Mouse (Mus musculus) hindbrain, embryonic 11.5 days (tissue): Measurements from ENCODE around the gene Hinfp. TPM values are rescaled to one million over a fixed set of nuclear protein-coding genes. Genes with fewer than 3 reads are reported as not detected.

Source experiments
- ATAC-seq: fragments of 200-750 bp; cut with Nextera tagmentation; 2 replicates; pipeline ENCODE4 v1.8.0; 2017; ENCODE audit warnings: mild to moderate bottlenecking, moderate TSS enrichment, moderate library complexity; ENCODE audit not compliant: low FRiP score
- DNase-seq: peaks from one replicate; pipeline ENCODE4 v3.0.0-alpha.2; 2015; ENCODE audit warnings: low spot score
- H3K27ac ChIP-seq: fragments of 300-500 bp; sonication (generic); 2 replicates; pipeline ENCODE4 v1.5.1; 2014; ENCODE audit warnings: mild to moderate bottlenecking, low read depth, low read length
- H3K27me3 ChIP-seq: fragments of 300-500 bp; sonication (generic); 2 replicates; pipeline ENCODE4 v1.6.1; 2014; ENCODE audit warnings: mild to moderate bottlenecking, low read length, moderate library complexity, mixed read lengths; ENCODE audit not compliant: control insufficient read depth, insufficient read depth
- H3K36me3 ChIP-seq: fragments of 300-500 bp; sonication (generic); 2 replicates; pipeline ENCODE4 v1.6.1; 2014; ENCODE audit warnings: mild to moderate bottlenecking, low read length, moderate library complexity, mixed read lengths; ENCODE audit not compliant: control insufficient read depth, insufficient read depth
- H3K4me1 ChIP-seq: fragments of 300-500 bp; sonication (generic); replicated peaks from 2 replicates; pipeline ENCODE4 v1.6.1; 2014; ENCODE audit warnings: low read length, mixed read lengths; ENCODE audit not compliant: control insufficient read depth, insufficient read depth
- H3K4me2 ChIP-seq: fragments of 300-500 bp; sonication (generic); replicated peaks from 2 replicates; pipeline ENCODE4 v1.6.1; 2014; ENCODE audit warnings: mild to moderate bottlenecking, low read depth, low read length
- H3K4me3 ChIP-seq: fragments of 300-500 bp; sonication (generic); 2 replicates; pipeline ENCODE4 v1.5.1; 2014; ENCODE audit warnings: low read depth, low read length
- H3K9ac ChIP-seq: fragments of 300-500 bp; sonication (generic); 2 replicates; pipeline ENCODE4 v1.6.1; 2014; ENCODE audit warnings: low read depth, low read length
- H3K9me3 ChIP-seq: fragments of 300-500 bp; sonication (generic); 2 replicates; pipeline ENCODE4 v1.6.1; 2016; ENCODE audit warnings: low read length; ENCODE audit not compliant: control insufficient read depth
- WGBS: fragments of 180-500 bp; shearing (Covaris S2); extraction: QIAGEN DNeasy Blood & Tissue Kit; methylation state at CpG from one replicate; pipeline ENCODE4 v1.1.7; 2014; 5-methylcytosine and 5-hydroxymethylcytosine counted together
- polyA plus RNA-seq: library from polyadenylated mRNA; unstranded; fragments of >200 nt; fragmentation: Nextera tagmentation; extraction: Ambion mirVana; gene quantifications from 2 replicates; pipeline ENCODE4 v1.2.1, GENCODE M21; 2014

The Hinfp gene
- polyA plus RNA-seq: 23.1 and 23.2 TPM in 2 replicates

DNA sequence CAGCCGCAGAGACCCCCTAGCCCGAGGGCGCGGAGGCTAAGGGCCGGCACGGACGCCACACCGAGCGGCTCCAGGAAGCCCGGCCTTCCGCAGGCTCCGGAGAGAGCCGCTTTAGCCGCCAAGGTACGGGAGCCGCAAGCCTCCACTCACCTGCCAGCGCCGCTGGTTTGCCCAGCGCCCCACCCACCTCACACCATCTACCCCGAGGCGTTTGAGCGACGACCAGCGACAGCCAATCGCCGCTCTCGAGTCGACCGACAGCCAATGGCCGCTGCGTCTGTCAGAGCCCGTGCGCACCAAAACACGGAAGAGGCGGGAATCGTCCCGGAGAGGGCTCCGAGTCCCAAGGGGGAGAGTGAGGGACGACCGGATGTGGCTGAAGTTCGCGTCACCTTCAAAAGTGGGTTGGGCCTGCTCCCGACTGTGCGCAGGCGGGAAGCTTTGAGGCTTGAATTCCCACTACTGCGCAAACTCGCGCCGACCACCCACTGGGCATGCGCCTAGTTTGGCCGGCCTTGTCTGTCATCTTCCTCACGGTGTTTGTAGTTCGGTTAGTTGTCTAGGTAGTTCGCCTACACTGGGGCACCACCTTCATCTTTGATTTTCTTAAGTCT, at the start of gene Hinfp:
TSS of gene Hinfp (minus strand) at position 206 of the 614 bp plus-strand sequence.
- peak within 1 kb of the TSS; percentile 58 for H3K4me3 ChIP-seq
- peak within 1 kb of the TSS; percentile 49 for H3K4me2 ChIP-seq
- H3K4me1 ChIP-seq: peaks cover 3% of the 10 kb centered on the region; the same call in 1 of the 2 replicates
- ATAC-seq (peak; percentile 98), DNase-seq (peak; percentile 98)
- peak within 1 kb of the TSS; percentile 63 for H3K9ac ChIP-seq
- H3K27me3 ChIP-seq: no peaks in the 10 kb centered on the region
- 0 out of 2 replicates have a peak, but pooled peaks cover 2% of the 10 kb centered on the region for H3K36me3 ChIP-seq
- WGBS: under 1% methylated on average over 54 of the region's 54 CpGs
- H3K27ac ChIP-seq: 0 out of 2 replicates have a peak within 1 kb of the TSS, but pooled peaks have one; percentile 2
- no peaks in the 10 kb centered on the region for H3K9me3 ChIP-seq

DNA sequence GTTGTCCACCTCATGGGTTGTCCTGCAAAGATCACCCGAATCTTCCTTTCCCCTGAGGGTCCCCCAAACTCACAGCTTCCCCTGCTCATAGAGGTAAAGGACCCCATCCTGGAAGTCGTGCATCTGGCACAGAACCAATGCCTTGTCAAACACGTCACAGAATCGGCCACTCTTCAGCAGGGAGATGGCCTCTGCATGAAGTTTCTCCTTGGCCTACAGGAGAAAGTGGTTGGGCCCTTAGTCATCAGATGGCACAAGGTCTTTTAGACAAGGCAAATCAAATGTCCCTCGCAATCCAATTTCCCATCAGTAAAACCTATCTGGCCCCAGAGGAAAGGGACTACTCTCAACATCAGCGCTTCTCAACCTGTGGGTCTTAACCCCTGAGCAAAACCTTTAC, 47.7 kb upstream of the Hinfp start:
- Histone ChIP-seq H3K4me1 (no peaks in the 10 kb centered on the region), H3K27ac (no peak overlapping the region), H3K4me3 (no peak overlapping the region), H3K9me3 (no peaks in the 10 kb centered on the region), H3K27me3 (no peaks in the 10 kb centered on the region), H3K9ac (no peak overlapping the region), H3K36me3 (peaks cover 38% of the 10 kb centered on the region), H3K4me2 (no peak overlapping the region)
- 95% methylated on average over 6 of the region's 6 CpGs for WGBS
- ATAC-seq (no peak), DNase-seq (no peak)

DNA sequence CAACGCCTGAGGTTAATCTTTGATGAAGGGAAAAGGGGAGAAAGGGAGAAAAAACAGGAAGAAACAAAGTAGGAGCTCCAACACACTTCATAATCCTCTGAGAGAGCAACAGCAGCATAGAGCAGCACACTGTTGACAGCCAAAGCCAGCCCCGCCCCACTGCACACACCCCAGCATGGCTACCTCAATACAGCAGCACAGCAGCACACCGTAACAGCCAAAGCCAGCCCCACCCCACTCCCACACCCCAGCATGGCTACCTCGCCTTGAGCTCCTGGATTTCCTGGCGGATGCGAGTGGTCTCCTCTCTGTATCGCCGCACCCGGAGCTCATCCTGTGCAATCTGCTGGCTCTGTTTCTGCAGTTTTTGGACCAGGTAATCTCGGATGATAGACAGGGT, 46.9 kb upstream of the Hinfp start:
- Histone ChIP-seq H3K27ac (no peak overlapping the region), H3K9me3 (no peaks in the 10 kb centered on the region), H3K4me3 (no peak overlapping the region), H3K9ac (no peak overlapping the region), H3K27me3 (no peaks in the 10 kb centered on the region), H3K4me2 (no peak overlapping the region), H3K36me3 (peaks cover 35% of the 10 kb centered on the region), H3K4me1 (no peaks in the 10 kb centered on the region)
- DNase-seq (no peak), ATAC-seq (no peak)
- WGBS: 93% methylated on average over 10 of the region's 10 CpGs

DNA sequence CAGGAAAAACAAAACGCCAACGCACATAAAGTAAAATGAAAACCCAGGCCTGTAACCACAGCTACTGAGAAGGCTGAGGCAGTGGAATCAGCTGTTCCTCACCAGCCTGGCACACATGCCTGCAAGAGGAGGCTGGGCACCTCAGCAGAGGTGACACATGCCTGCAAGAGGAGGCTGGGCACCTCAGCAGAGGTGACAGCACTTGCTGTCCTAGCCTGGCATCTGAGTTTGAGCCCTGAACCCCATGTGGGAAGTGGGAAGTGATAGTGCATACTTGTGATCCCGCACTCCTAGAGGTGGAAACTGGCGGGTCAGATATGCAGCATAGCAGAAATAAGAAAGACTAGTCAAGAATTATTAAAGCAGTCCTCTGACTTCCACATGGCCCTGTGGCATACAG, 45.9 kb upstream of the Hinfp start:
- no peak overlapping the region for H3K4me2 ChIP-seq
- no peaks in the 10 kb centered on the region for H3K27me3 ChIP-seq
- H3K9me3 ChIP-seq: no peaks in the 10 kb centered on the region
- WGBS: 92% methylated on average over 4 of the region's 4 CpGs
- H3K36me3 ChIP-seq: peaks cover 34% of the 10 kb centered on the region
- H3K4me1 ChIP-seq: no peaks in the 10 kb centered on the region
- H3K4me3 ChIP-seq: no peak overlapping the region
- no peak overlapping the region for H3K27ac ChIP-seq
- DNase-seq (no peak), ATAC-seq (no peak)
- no peak overlapping the region for H3K9ac ChIP-seq

DNA sequence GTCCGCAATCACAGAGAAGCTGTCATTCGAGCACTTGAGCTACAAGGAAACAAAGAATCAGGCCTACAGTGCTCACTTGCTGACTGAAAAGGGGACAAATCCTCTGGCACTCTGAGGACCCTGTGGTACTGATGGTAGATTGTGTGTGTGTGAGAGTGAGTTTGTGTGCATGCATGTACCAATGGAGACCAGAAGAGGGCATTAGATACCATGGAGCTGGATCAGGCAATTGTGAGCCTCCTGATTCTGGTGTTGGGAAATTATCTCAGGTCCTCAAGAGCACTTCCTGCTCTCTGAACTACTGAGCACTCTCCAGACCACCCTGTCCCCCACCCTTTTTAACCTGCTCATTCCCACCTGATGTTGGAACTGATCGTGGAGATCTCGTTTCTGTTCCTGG, 43.1 kb upstream of the Hinfp start:
- Histone ChIP-seq H3K4me2 (no peak overlapping the region), H3K36me3 (peaks cover 24% of the 10 kb centered on the region), H3K27me3 (no peaks in the 10 kb centered on the region), H3K4me1 (no peaks in the 10 kb centered on the region), H3K9me3 (no peaks in the 10 kb centered on the region), H3K27ac (no peak overlapping the region), H3K9ac (no peak overlapping the region), H3K4me3 (no peak overlapping the region)
- WGBS: over 99% methylated on average over 4 of the region's 4 CpGs
- DNase-seq: no peak
- ATAC-seq: no peak

DNA sequence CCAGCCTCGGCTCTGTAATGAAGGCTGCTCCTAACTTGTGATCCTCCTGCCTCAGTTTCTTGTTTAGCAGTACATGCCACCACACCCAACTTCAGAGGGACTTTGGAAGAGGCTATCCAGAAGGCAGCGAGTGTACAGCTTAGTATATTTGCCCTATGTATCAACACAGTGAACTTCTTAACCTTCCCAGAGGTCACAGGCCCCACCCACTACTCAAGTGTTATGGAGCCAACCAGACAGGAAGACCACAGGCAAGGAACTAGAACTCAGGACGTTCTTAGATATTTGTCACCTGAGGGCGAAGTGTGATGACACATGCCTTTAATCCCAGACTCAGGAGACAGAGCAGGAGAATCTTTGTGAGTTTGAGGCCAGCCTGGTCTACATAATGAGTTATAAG, 42.1 kb upstream of the Hinfp start:
- H3K36me3 ChIP-seq: peaks cover 17% of the 10 kb centered on the region

DNA sequence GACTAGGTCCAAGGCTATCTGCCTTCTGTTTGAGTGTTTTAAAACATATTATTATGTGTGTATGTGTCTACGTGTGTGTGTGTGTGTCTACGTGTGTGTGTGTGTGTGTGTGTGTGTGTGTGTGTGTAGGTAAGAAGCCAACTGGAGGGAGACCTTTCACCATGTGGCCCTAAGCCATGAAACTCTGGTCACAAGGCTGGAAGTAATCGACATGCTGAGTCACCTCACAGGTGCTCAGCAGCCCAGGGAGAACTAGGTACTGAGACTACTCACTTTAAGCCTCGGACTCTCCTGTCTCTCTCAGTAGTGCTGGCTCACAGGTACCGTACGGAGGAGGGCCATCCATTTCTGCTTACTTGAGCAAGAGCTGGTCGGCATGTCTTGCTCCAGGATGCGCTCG, 41.7 kb upstream of the Hinfp start:
- ATAC-seq (no peak), DNase-seq (no peak)
- Histone ChIP-seq H3K9ac (no peak overlapping the region), H3K4me1 (peaks cover 4% of the 10 kb centered on the region; the same call in 1 of the 2 replicates), H3K27me3 (no peaks in the 10 kb centered on the region), H3K4me2 (no peak overlapping the region), H3K27ac (no peak overlapping the region), H3K36me3 (peaks cover 16% of the 10 kb centered on the region), H3K9me3 (no peaks in the 10 kb centered on the region), H3K4me3 (no peak overlapping the region)
- 94% methylated on average over 9 of the region's 9 CpGs for WGBS

More for the DNA sequence above, 42.1 kb upstream of the Hinfp start:
- WGBS: 93% methylated on average over 4 of the region's 4 CpGs
- no peak for DNase-seq
- no peaks in the 10 kb centered on the region for H3K27me3 ChIP-seq
- H3K4me1 ChIP-seq: peaks cover 4% of the 10 kb centered on the region; the same call in 1 of the 2 replicates
- no peak overlapping the region for H3K4me3 ChIP-seq
- no peak for ATAC-seq
- H3K9ac ChIP-seq: no peak overlapping the region
- no peak overlapping the region for H3K4me2 ChIP-seq
- H3K27ac ChIP-seq: no peak overlapping the region
- H3K9me3 ChIP-seq: no peaks in the 10 kb centered on the region

DNA sequence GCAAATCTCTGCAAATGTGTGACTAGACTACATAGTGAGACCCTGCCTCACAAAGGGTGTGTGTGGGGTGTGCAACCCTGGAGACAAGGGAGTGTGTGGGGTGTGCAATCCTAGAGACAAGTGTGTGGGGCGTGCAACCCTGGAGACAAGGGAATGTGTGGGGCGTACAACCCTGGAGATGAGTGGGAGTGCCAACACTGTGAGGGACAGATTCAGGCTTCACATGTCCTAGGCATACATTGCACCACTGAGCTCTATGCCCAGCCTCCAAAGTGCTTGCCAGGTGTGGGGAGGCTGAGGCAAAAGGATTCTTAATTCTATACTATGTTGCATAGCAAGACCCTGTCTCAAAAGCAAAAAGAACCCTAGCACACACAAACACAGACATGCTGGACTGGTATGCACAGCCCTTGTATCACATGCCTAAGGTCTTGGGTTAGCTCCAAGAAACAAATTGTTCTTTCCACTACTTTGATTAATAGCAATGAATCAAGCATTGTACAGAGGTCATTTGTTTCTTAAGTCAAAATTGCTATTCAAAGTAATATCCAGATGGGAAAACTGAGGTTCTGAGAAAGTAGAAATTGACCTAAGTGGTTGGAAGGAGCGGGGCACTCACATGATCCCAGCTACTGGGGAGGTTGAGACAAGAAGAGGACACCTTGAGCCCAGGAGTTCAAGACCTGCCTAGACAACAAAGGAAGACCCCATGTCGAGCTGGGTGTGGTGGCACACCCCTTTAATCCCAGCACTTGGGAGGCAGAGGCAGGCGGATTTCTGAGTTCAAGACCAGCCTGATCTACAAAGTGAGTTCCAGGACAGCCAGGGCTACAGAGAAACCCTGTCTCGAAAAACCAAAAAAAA, 40.3 kb upstream of the Hinfp start:
- Histone ChIP-seq H3K36me3 (peaks cover 14% of the 10 kb centered on the region), H3K27ac (no peak overlapping the region), H3K4me3 (no peak overlapping the region), H3K9me3 (no peaks in the 10 kb centered on the region), H3K4me2 (no peak overlapping the region), H3K9ac (no peak overlapping the region), H3K27me3 (no peaks in the 10 kb centered on the region), H3K4me1 (peaks cover 4% of the 10 kb centered on the region; the same call in 1 of the 2 replicates)
- 92% methylated on average over 5 of the region's 6 CpGs for WGBS
- no peak for ATAC-seq
- DNase-seq: no peak
